Mouse (Mus musculus) neural tube, embryonic 14.5 days (tissue): ENCODE results near the gene Tmem185b. TPM values are rescaled to one million over a fixed set of nuclear protein-coding genes. Genes with fewer than 3 reads are reported as not detected.

ENCODE experiments used
- ATAC-seq: fragments of 200-750 bp; cut with Nextera tagmentation; 2 replicates; pipeline ENCODE4 v1.8.0; 2017; ENCODE audit warnings: low read depth, mild to moderate bottlenecking, moderate TSS enrichment, moderate library complexity
- H3K27ac ChIP-seq: fragments of 300-500 bp; sonication (generic); 2 replicates; pipeline ENCODE4 v1.5.1; 2014; ENCODE audit warnings: low read depth, mild to moderate bottlenecking, control low read depth, low read length, moderate library complexity, mixed read lengths
- H3K27me3 ChIP-seq: fragments of 300-500 bp; sonication (generic); 2 replicates; pipeline ENCODE4 v1.6.1; 2014; ENCODE audit warnings: low read length; ENCODE audit not compliant: control insufficient read depth, insufficient read depth
- H3K36me3 ChIP-seq: fragments of 300-500 bp; sonication (generic); 2 replicates; pipeline ENCODE4 v1.6.1; 2014; ENCODE audit warnings: low read length, mixed read lengths; ENCODE audit not compliant: control insufficient read depth, insufficient read depth
- H3K4me1 ChIP-seq: fragments of 300-500 bp; sonication (generic); 2 replicates; pipeline ENCODE4 v1.6.1; 2014; ENCODE audit warnings: low read length; ENCODE audit not compliant: control insufficient read depth, insufficient read depth
- H3K4me2 ChIP-seq: fragments of 300-500 bp; sonication (generic); 2 replicates; pipeline ENCODE4 v1.6.1; 2014; ENCODE audit warnings: mild to moderate bottlenecking, low read depth, low read length, control low read depth
- H3K4me3 ChIP-seq: fragments of 300-500 bp; sonication (generic); 2 replicates; pipeline ENCODE4 v1.5.1; 2014; ENCODE audit warnings: low read depth, low read length, control low read depth, mixed read lengths
- H3K9ac ChIP-seq: fragments of 300-500 bp; sonication (generic); replicated peaks from 2 replicates; pipeline ENCODE4 v1.6.1; 2014; ENCODE audit warnings: low read depth, mild to moderate bottlenecking, control low read depth, low read length, mixed read lengths
- H3K9me3 ChIP-seq: fragments of 300-500 bp; sonication (generic); 2 replicates; pipeline ENCODE4 v1.6.1; 2016; ENCODE audit warnings: low read length; ENCODE audit not compliant: control insufficient read depth
- WGBS: fragments of 180-500 bp; shearing (Covaris S2); extraction: QIAGEN DNeasy Blood & Tissue Kit; methylation state at CpG from one replicate; pipeline ENCODE4 v1.1.7; 2014; 5-methylcytosine and 5-hydroxymethylcytosine counted together
- polyA plus RNA-seq: library from polyadenylated mRNA; unstranded; fragments of >200 nt; fragmentation: Nextera tagmentation; extraction: Ambion mirVana; gene quantifications from 2 replicates; pipeline ENCODE4 v1.2.1, GENCODE M21; 2014

The Tmem185b gene
- polyA plus RNA-seq, 1 experiment from 2014 or later: 15.2 TPM

DNA sequence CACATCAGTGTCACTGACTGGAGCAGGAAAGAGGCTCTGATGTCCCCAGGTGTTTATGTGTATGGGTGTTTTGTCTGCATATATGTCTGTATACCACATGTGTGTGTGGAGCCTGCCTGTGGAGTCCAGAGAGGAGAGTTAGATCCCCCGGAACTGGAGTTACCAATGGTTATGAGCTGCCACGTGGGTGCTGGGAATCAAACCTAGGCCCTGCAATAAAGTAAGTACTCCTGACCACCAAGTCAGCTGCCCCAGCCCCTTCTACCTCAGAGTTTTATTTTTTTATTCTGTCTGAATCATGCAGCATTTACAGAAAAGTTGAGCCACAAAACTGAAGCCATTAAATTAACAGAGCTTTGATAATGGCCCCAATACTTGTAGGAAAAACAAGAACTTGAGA, 24.1 kb downstream of the Tmem185b start:
- no peak overlapping the region for H3K27ac ChIP-seq
- no peak overlapping the region for H3K4me2 ChIP-seq
- no peaks in the 10 kb centered on the region for H3K9me3 ChIP-seq
- H3K36me3 ChIP-seq: no peaks in the 10 kb centered on the region
- no peak overlapping the region for H3K4me3 ChIP-seq
- no peaks in the 10 kb centered on the region for H3K27me3 ChIP-seq
- H3K9ac ChIP-seq: no peak overlapping the region
- H3K4me1 ChIP-seq: no peaks in the 10 kb centered on the region
- no peak for ATAC-seq
- 100% methylated on average over 2 of the region's 2 CpGs for WGBS

DNA sequence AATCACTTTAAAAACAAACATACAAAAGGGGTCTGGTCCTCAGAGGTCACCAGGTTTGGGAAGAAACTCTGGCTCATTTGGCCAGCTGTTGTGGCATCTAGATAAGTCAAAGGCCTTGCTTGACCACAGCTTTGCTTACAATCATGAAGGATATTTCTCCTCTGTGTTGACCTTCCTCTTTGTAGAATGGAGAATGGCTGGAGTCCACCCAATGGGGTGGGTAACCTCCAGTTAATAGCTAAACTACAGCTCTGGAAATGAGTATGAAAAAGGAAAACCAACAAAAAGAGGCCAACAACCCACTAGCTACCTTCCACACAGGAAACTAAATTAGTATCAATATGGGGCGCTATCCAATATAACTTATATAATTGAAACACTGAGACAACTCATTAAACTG, 25.7 kb downstream of the Tmem185b start:
- Histone ChIP-seq H3K9ac (no peak overlapping the region), H3K27ac (no peak overlapping the region), H3K27me3 (no peaks in the 10 kb centered on the region), H3K4me2 (no peak overlapping the region), H3K36me3 (no peaks in the 10 kb centered on the region), H3K4me3 (no peak overlapping the region), H3K4me1 (no peaks in the 10 kb centered on the region), H3K9me3 (no peaks in the 10 kb centered on the region)
- WGBS: 100% methylated on average over 1 of the region's 1 CpGs
- ATAC-seq: no peak

DNA sequence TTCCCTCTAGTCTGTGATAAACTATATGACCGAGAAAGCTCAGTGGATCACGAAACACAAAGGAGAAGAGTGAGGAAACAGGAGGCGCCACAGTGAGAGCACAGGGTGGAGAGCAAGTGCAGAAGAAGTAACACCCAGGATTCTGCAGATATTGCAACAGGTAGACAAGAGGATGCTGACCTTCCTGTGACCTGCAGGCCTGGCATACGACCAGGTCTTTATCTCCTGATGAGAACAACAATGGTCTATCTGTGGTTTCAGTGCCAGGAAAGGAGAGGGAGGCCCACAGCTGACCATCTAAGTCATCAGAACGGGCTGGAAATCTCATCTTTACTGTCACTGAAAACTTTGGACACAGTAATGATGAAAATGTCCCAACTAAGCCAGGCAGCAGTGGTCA, 29.7 kb downstream of the Tmem185b start:
- Histone ChIP-seq H3K4me3 (no peak overlapping the region), H3K9me3 (no peaks in the 10 kb centered on the region), H3K27ac (no peak overlapping the region), H3K4me2 (no peak overlapping the region), H3K27me3 (no peaks in the 10 kb centered on the region), H3K36me3 (no peaks in the 10 kb centered on the region), H3K9ac (no peak overlapping the region), H3K4me1 (no peaks in the 10 kb centered on the region)
- no peak for ATAC-seq
- 76% methylated on average over 5 of the region's 5 CpGs for WGBS

DNA sequence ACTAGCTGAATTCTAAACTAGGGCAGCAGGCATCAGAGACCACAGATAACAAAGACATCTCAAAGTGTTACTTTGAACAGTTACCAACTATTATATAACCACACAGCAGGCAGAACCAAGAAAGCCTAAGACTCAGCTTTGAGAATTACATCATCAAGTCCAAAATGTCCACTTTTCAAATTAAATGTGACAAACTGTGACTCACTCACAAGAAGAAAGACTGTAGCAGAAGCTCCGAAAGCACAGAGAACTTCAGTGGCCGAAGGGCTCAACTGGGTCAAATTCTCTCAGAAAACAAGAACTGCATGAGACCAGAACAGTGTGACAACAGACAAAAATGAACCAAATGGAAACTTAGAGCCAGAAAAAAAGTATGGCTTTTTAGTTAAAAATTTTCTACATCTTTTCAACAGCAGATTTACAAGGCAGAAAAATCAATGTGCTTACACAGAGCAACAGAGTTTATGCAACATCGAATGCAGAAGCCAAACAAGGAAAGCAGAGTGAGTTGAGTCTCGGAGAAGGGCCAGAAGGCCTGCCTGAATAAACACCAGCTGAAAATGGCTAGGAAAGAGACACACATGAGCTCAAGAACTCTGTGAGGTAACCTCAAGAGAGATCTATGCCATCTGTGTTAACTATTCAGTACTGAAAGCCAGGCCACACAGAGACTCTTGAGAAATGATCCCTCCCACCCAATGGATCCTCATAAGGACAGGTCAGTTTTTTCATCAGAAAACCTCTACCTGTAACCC, 31.9 kb downstream of the Tmem185b start:
- ATAC-seq: no peak
- Histone ChIP-seq H3K9me3 (no peaks in the 10 kb centered on the region), H3K4me1 (no peaks in the 10 kb centered on the region), H3K36me3 (no peaks in the 10 kb centered on the region), H3K4me2 (no peak overlapping the region), H3K27me3 (no peaks in the 10 kb centered on the region), H3K27ac (no peak overlapping the region), H3K4me3 (no peak overlapping the region), H3K9ac (no peak overlapping the region)
- WGBS: 95% methylated on average over 4 of the region's 4 CpGs

DNA sequence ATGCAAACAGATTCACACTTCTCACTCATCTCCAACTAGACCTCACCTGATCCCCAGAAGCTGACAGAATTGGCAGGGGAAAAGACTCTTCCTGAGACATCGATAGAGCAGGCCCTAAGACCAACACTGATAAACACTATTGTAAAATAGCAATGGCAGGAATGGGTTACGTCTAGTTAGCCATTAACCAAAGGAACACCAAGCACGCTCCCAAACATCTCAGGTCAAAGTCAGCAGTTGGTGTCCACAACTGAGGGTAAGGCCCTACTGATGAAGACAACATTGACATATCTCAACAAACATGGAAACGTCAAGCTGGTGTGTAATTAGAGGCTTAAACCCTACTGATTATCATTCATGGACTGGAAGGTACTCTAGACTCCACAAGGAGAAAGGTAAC, 39.6 kb downstream of the Tmem185b start:
- H3K27ac ChIP-seq: no peak overlapping the region
- H3K4me2 ChIP-seq: no peak overlapping the region
- H3K4me1 ChIP-seq: no peaks in the 10 kb centered on the region
- no peak overlapping the region for H3K4me3 ChIP-seq
- H3K9ac ChIP-seq: no peak overlapping the region
- H3K9me3 ChIP-seq: no peaks in the 10 kb centered on the region
- no peak for ATAC-seq
- 0 out of 2 replicates have a peak, but pooled peaks cover 4% of the 10 kb centered on the region for H3K36me3 ChIP-seq
- H3K27me3 ChIP-seq: no peaks in the 10 kb centered on the region
- WGBS: 97% methylated on average over 4 of the region's 4 CpGs

DNA sequence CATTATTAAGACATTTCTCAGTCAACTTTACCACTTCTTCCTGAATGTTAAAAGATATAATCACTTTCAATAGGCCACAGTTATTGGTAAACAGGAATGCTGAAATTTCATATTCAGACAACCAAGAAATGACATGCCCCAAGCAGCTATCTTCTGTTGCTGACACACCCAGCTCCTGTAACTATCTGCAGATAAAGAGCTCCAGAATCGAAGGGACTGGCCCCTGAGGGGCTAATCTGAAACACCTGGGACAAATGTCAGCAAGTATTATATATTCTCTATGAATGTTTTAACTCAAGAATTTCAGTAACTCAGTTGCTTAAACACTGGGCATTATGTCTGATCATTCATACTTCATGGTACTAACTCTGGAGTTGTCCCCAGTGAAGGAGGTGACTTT, 44.2 kb downstream of the Tmem185b start:
- no peak overlapping the region for H3K4me2 ChIP-seq
- no peaks in the 10 kb centered on the region for H3K9me3 ChIP-seq
- no peak overlapping the region for H3K27ac ChIP-seq
- H3K4me3 ChIP-seq: no peak overlapping the region
- H3K4me1 ChIP-seq: no peaks in the 10 kb centered on the region
- no peak for ATAC-seq
- no peak overlapping the region for H3K9ac ChIP-seq
- 0 out of 2 replicates have a peak, but pooled peaks cover 4% of the 10 kb centered on the region for H3K36me3 ChIP-seq
- H3K27me3 ChIP-seq: no peaks in the 10 kb centered on the region
- WGBS: 82% methylated on average over 1 of the region's 1 CpGs

Other genes starting within 250 kb of the Tmem185b start
- 2.4 and 2.7 TPM in 2 replicates for gene Inhbb, start 103.9 kb upstream of the Tmem185b start, polyA plus RNA-seq
- 35.8 and 58.6 TPM in 2 replicates for gene Ralb, start 21.4 kb upstream of the Tmem185b start, polyA plus RNA-seq
- gene Epb41l5, start 122.8 kb downstream of the Tmem185b start, polyA plus RNA-seq: 20.6 and 22.9 TPM in 2 replicates